Mouse (Mus musculus) adrenal gland, postnatal 14 days (tissue): ENCODE data around the gene Rtn4rl1. TPM values are rescaled to one million over a fixed set of nuclear protein-coding genes. Genes with fewer than 3 reads are reported as not detected.
"Not testable (repeated sequence)": the region's sequence is repeated elsewhere in the genome, so short reads cannot be mapped to it uniquely, and the experiment has no call there.

Experiments used
- DNase-seq: peaks from one replicate; pipeline ENCODE4 v3.0.0; 2021; ENCODE audit warnings: mixed read lengths
- total RNA-seq: library from RNA; stranded (reverse); gene quantifications from 2 replicates; pipeline ENCODE4 v1.2.3, GENCODE M21; 2021

Rtn4rl1 gene
- total RNA-seq, 1 experiment from 2014 or later, result 29.5 TPM

- DNase-seq, result peak; percentile 85
Observed at GRCm38 (mm10) chr11:75165441-75166192, 28.0 kb upstream of the Rtn4rl1 start.

GRCm38 (mm10) chr11:75166193-75166842 is 27.3 kb upstream of the Rtn4rl1 start:
- DNase-seq, result no peak

- DNase-seq, result peak; percentile 49
Observed at GRCm38 (mm10) chr11:75166861-75167642, 26.5 kb upstream of the Rtn4rl1 start.

GRCm38 (mm10) chr11:75167643-75168589 is 25.7 kb upstream of the Rtn4rl1 start:
- peak; percentile 43 for DNase-seq

- DNase-seq, result peak; percentile 92
Observed at GRCm38 (mm10) chr11:75168590-75169361, 24.8 kb upstream of the Rtn4rl1 start.

GRCm38 (mm10) chr11:75169405-75170080 is 24.0 kb upstream of the Rtn4rl1 start, which contains the start of gene Hic1:
Gene Hic1 (minus strand): TSS chr11:75169519.
- DNase-seq, result peak; percentile 39

GRCm38 (mm10) chr11:75170136-75170751 is 23.3 kb upstream of the Rtn4rl1 start:
- DNase-seq, result peak; percentile 95

- DNase-seq, result no peak
Observed at GRCm38 (mm10) chr11:75171186-75171865, 22.3 kb upstream of the Rtn4rl1 start.

- DNase-seq, result no peak
Observed at GRCm38 (mm10) chr11:75172151-75173094, 21.2 kb upstream of the Rtn4rl1 start.

- DNase-seq, result peak; percentile 94
Observed at GRCm38 (mm10) chr11:75173095-75173798, 20.3 kb upstream of the Rtn4rl1 start.

- no peak for DNase-seq
Observed at GRCm38 (mm10) chr11:75173799-75174165, 19.8 kb upstream of the Rtn4rl1 start.

GRCm38 (mm10) chr11:75174574-75174973 is 19.0 kb upstream of the Rtn4rl1 start:
- DNase-seq, result not testable (repeated sequence)

- peak; percentile 14 for DNase-seq
Observed at GRCm38 (mm10) chr11:75178011-75178410, 15.6 kb upstream of the Rtn4rl1 start.

GRCm38 (mm10) chr11:75178672-75179208 is 14.8 kb upstream of the Rtn4rl1 start, which contains the start of gene Ovca2:
Gene Ovca2 (minus strand): TSS chr11:75178835.
- peak; percentile 95 for DNase-seq

- peak; percentile 11 for DNase-seq
Observed at GRCm38 (mm10) chr11:75183917-75184570, 9.5 kb upstream of the Rtn4rl1 start.

GRCm38 (mm10) chr11:75184573-75184972 is 9.0 kb upstream of the Rtn4rl1 start:
- peak; percentile 3 for DNase-seq
